Mouse (Mus musculus) liver, embryonic 15.5 days (tissue): ENCODE data around the gene Zcchc7. TPM values are rescaled to one million over a fixed set of nuclear protein-coding genes. Genes with fewer than 3 reads are reported as not detected.
A peak's percentile ranks its signal among the peaks of the same experiment; 100 is the strongest.
"Not testable (repeated sequence)": the region's sequence is repeated elsewhere in the genome, so short reads cannot be mapped to it uniquely, and the experiment has no call there.

ENCODE experiments used
- ATAC-seq: fragments of 200-750 bp; cut with Nextera tagmentation; 2 replicates; pipeline ENCODE4 v1.8.0; 2017; ENCODE audit warnings: moderate number of reproducible peaks, mild to moderate bottlenecking, moderate library complexity; ENCODE audit not compliant: insufficient read depth
- H3K27ac ChIP-seq: fragments of 300-500 bp; sonication (generic); replicated peaks from 2 replicates; pipeline ENCODE4 v1.5.1; 2015; ENCODE audit warnings: mild to moderate bottlenecking, inconsistent platforms
- H3K27me3 ChIP-seq: fragments of 300-500 bp; sonication (generic); 2 replicates; pipeline ENCODE4 v1.6.1; 2015; ENCODE audit warnings: mild to moderate bottlenecking, inconsistent platforms
- H3K36me3 ChIP-seq: fragments of 300-500 bp; sonication (generic); replicated peaks from 2 replicates; pipeline ENCODE4 v1.6.1; 2015; ENCODE audit warnings: moderate library complexity, mild to moderate bottlenecking, inconsistent platforms
- H3K4me1 ChIP-seq: fragments of 300-500 bp; sonication (generic); replicated peaks from 2 replicates; pipeline ENCODE4 v1.6.1; 2015; ENCODE audit warnings: inconsistent platforms
- H3K4me2 ChIP-seq: fragments of 300-500 bp; sonication (generic); 2 replicates; pipeline ENCODE4 v1.6.1; 2015; ENCODE audit warnings: moderate library complexity, mild to moderate bottlenecking, inconsistent platforms
- H3K4me3 ChIP-seq: fragments of 300-500 bp; sonication (generic); replicated peaks from 2 replicates; pipeline ENCODE4 v1.5.1; 2015; ENCODE audit warnings: mild to moderate bottlenecking, inconsistent platforms
- H3K9ac ChIP-seq: fragments of 300-500 bp; sonication (generic); 2 replicates; pipeline ENCODE4 v1.6.1; 2015; ENCODE audit warnings: moderate library complexity, mild to moderate bottlenecking, inconsistent platforms
- H3K9me3 ChIP-seq: fragments of 300-500 bp; sonication (generic); replicated peaks from 2 replicates; pipeline ENCODE4 v1.6.1; 2016; ENCODE audit warnings: inconsistent platforms
- WGBS: fragments of 180-500 bp; shearing (Covaris S2); methylation state at CpG from one replicate; pipeline ENCODE4 v1.1.7; 2015; ENCODE audit warnings: mixed read lengths; ENCODE audit not compliant: insufficient replicate concordance; 5-methylcytosine and 5-hydroxymethylcytosine counted together
- polyA plus RNA-seq: library from polyadenylated mRNA; unstranded; fragments of >200 nt; fragmentation: Nextera tagmentation; extraction: Ambion mirVana; gene quantifications from 2 replicates; pipeline ENCODE4 v1.2.1, GENCODE M21; 2015

The Zcchc7 gene
- polyA plus RNA-seq, 1 experiment from 2014 or later = 13.0 TPM

GRCm38 (mm10) chr4:44713554-44714051, 42.1 kb upstream of the Zcchc7 start:
- H3K4me1 ChIP-seq = no peaks in the 10 kb centered on the region
- H3K4me2 ChIP-seq = no peak overlapping the region
- ATAC-seq = no peak
- peaks cover 97% of the 10 kb centered on the region for H3K27me3 ChIP-seq
- H3K27ac ChIP-seq = no peak overlapping the region
- no peak overlapping the region for H3K4me3 ChIP-seq
- no peaks in the 10 kb centered on the region for H3K36me3 ChIP-seq
- 2% methylated on average over 19 of the region's 19 CpGs for WGBS
- H3K9ac ChIP-seq = no peak overlapping the region
- H3K9me3 ChIP-seq = no peaks in the 10 kb centered on the region

GRCm38 (mm10) chr4:44714111-44714621, 41.5 kb upstream of the Zcchc7 start:
- Histone ChIP-seq H3K36me3 (no peaks in the 10 kb centered on the region), H3K4me3 (no peak overlapping the region), H3K4me1 (no peaks in the 10 kb centered on the region), H3K27me3 (peaks cover 95% of the 10 kb centered on the region), H3K9me3 (no peaks in the 10 kb centered on the region), H3K9ac (no peak overlapping the region), H3K4me2 (no peak overlapping the region), H3K27ac (no peak overlapping the region)
- no peak for ATAC-seq
- 2% methylated on average over 27 of the region's 27 CpGs for WGBS

GRCm38 (mm10) chr4:44715621-44716160, 40.0 kb upstream of the Zcchc7 start:
- H3K9ac ChIP-seq = no peak overlapping the region
- no peaks in the 10 kb centered on the region for H3K36me3 ChIP-seq
- no peak overlapping the region for H3K27ac ChIP-seq
- H3K4me2 ChIP-seq = no peak overlapping the region
- no peak for ATAC-seq
- no peaks in the 10 kb centered on the region for H3K4me1 ChIP-seq
- peaks cover 86% of the 10 kb centered on the region for H3K27me3 ChIP-seq
- no peak overlapping the region for H3K4me3 ChIP-seq
- H3K9me3 ChIP-seq = no peaks in the 10 kb centered on the region
- 10% methylated on average over 3 of the region's 3 CpGs for WGBS

- 6% methylated on average over 10 of the region's 10 CpGs for WGBS
- Histone ChIP-seq H3K9me3 (no peaks in the 10 kb centered on the region), H3K4me1 (no peaks in the 10 kb centered on the region), H3K27ac (no peak overlapping the region), H3K9ac (no peak overlapping the region), H3K27me3 (peaks cover 79% of the 10 kb centered on the region), H3K4me2 (no peak overlapping the region), H3K4me3 (no peak overlapping the region), H3K36me3 (no peaks in the 10 kb centered on the region)
- ATAC-seq = no peak
Observed at GRCm38 (mm10) chr4:44716391-44716790, 39.3 kb upstream of the Zcchc7 start.

GRCm38 (mm10) chr4:44717676-44718075, 38.0 kb upstream of the Zcchc7 start:
- no peak overlapping the region for H3K4me2 ChIP-seq
- H3K9ac ChIP-seq = no peak overlapping the region
- H3K9me3 ChIP-seq = no peaks in the 10 kb centered on the region
- H3K27me3 ChIP-seq = peaks cover 70% of the 10 kb centered on the region
- no peaks in the 10 kb centered on the region for H3K36me3 ChIP-seq
- H3K4me1 ChIP-seq = no peaks in the 10 kb centered on the region
- H3K27ac ChIP-seq = no peak overlapping the region
- H3K4me3 ChIP-seq = no peak overlapping the region
- no peak for ATAC-seq
- WGBS = 59% methylated on average over 3 of the region's 3 CpGs

GRCm38 (mm10) chr4:44720046-44720445, 35.6 kb upstream of the Zcchc7 start:
- Histone ChIP-seq H3K4me2 (no peak overlapping the region), H3K27me3 (peaks cover 46% of the 10 kb centered on the region), H3K4me3 (no peak overlapping the region), H3K9me3 (no peaks in the 10 kb centered on the region), H3K4me1 (no peaks in the 10 kb centered on the region), H3K27ac (no peak overlapping the region), H3K36me3 (no peaks in the 10 kb centered on the region), H3K9ac (no peak overlapping the region)
- WGBS = 67% methylated on average over 8 of the region's 8 CpGs
- no peak for ATAC-seq

- no peak for ATAC-seq
- Histone ChIP-seq H3K36me3 (no peaks in the 10 kb centered on the region), H3K9me3 (no peaks in the 10 kb centered on the region), H3K4me2 (no peak overlapping the region), H3K4me1 (no peaks in the 10 kb centered on the region), H3K9ac (no peak overlapping the region), H3K4me3 (no peak overlapping the region), H3K27ac (no peak overlapping the region), H3K27me3 (peaks cover 37% of the 10 kb centered on the region)
- 64% methylated on average over 4 of the region's 4 CpGs for WGBS
Observed at GRCm38 (mm10) chr4:44721237-44721636, 34.4 kb upstream of the Zcchc7 start.

GRCm38 (mm10) chr4:44740471-44740870, 15.2 kb upstream of the Zcchc7 start:
- Histone ChIP-seq H3K4me3 (no peak overlapping the region), H3K4me2 (no peak overlapping the region), H3K27ac (no peak overlapping the region), H3K9me3 (no peaks in the 10 kb centered on the region), H3K9ac (no peak overlapping the region), H3K4me1 (no peaks in the 10 kb centered on the region), H3K36me3 (no peaks in the 10 kb centered on the region), H3K27me3 (no peaks in the 10 kb centered on the region)
- WGBS = 53% methylated on average over 1 of the region's 1 CpGs
- no peak for ATAC-seq

- ATAC-seq = peak; percentile 99
- H3K36me3 ChIP-seq = no peaks in the 10 kb centered on the region
- H3K4me3 ChIP-seq = peak overlapping the region; percentile 74
- under 1% methylated on average over 60 of the region's 60 CpGs for WGBS
- peak overlapping the region; percentile 85 for H3K4me2 ChIP-seq
- peak overlapping the region; percentile 76 for H3K9ac ChIP-seq
- no peaks in the 10 kb centered on the region for H3K9me3 ChIP-seq
- H3K4me1 ChIP-seq = peaks cover 14% of the 10 kb centered on the region
- H3K27me3 ChIP-seq = 0 out of 2 replicates have a peak, but pooled peaks cover 2% of the 10 kb centered on the region
- peak overlapping the region; percentile 87 for H3K27ac ChIP-seq
Observed at GRCm38 (mm10) chr4:44756134-44756951, 666 bp downstream of the Zcchc7 start.

- H3K4me2 ChIP-seq = peak overlapping the region; percentile 85
- peak overlapping the region; percentile 76 for H3K9ac ChIP-seq
- H3K27me3 ChIP-seq, H3K36me3 ChIP-seq, H3K9me3 ChIP-seq, ATAC-seq: not testable (repeated sequence)
- H3K4me3 ChIP-seq = peak overlapping the region; percentile 74
- peak overlapping the region; percentile 87 for H3K27ac ChIP-seq
- WGBS = 4% methylated on average over 10 of the region's 10 CpGs
- peaks cover 14% of the 10 kb centered on the region for H3K4me1 ChIP-seq
Observed at GRCm38 (mm10) chr4:44757131-44757530, 1.5 kb downstream of the Zcchc7 start.

GRCm38 (mm10) chr4:44774890-44775289, 19.2 kb downstream of the Zcchc7 start:
- H3K9ac ChIP-seq = no peak overlapping the region
- no peak overlapping the region for H3K4me2 ChIP-seq
- peaks cover 6% of the 10 kb centered on the region for H3K36me3 ChIP-seq
- ATAC-seq = no peak
- H3K4me1 ChIP-seq = no peaks in the 10 kb centered on the region
- H3K27me3 ChIP-seq = no peaks in the 10 kb centered on the region
- H3K4me3 ChIP-seq = no peak overlapping the region
- H3K9me3 ChIP-seq = no peaks in the 10 kb centered on the region
- H3K27ac ChIP-seq = no peak overlapping the region
- 86% methylated on average over 3 of the region's 3 CpGs for WGBS
